Mouse (Mus musculus) stomach, postnatal 0 days (tissue): ENCODE measurements around the gene Ehmt2. TPM values are rescaled to one million over a fixed set of nuclear protein-coding genes. Genes with fewer than 3 reads are reported as not detected.
"Not testable (repeated sequence)": the region's sequence is repeated elsewhere in the genome, so short reads cannot be mapped to it uniquely, and the experiment has no call there.

Source experiments
- ATAC-seq: fragments of 200-750 bp; cut with Nextera tagmentation; 2 replicates; pipeline ENCODE4 v1.8.0; 2017; ENCODE audit not compliant: low FRiP score, low TSS enrichment
- DNase-seq: peaks from one replicate; pipeline ENCODE4 v3.0.0-alpha.2; 2016; ENCODE audit warnings: low spot score
- H3K27ac ChIP-seq: fragments of 300-500 bp; sonication (generic); replicated peaks from 2 replicates; pipeline ENCODE4 v1.5.1; 2014; ENCODE audit warnings: mild to moderate bottlenecking, control low read depth
- H3K27me3 ChIP-seq: fragments of 300-500 bp; sonication (generic); 2 replicates; pipeline ENCODE4 v1.6.1; 2014; ENCODE audit warnings: low read length; ENCODE audit not compliant: control insufficient read depth, insufficient read depth
- H3K36me3 ChIP-seq: fragments of 300-500 bp; sonication (generic); 2 replicates; pipeline ENCODE4 v1.6.1; 2014; ENCODE audit warnings: low read length, mixed read lengths; ENCODE audit not compliant: control insufficient read depth, insufficient read depth
- H3K4me1 ChIP-seq: fragments of 300-500 bp; sonication (generic); replicated peaks from 2 replicates; pipeline ENCODE4 v1.6.1; 2014; ENCODE audit warnings: antibody characterized with exemption; ENCODE audit not compliant: control insufficient read depth, insufficient read depth
- H3K4me2 ChIP-seq: fragments of 300-500 bp; sonication (generic); replicated peaks from 2 replicates; pipeline ENCODE4 v1.6.1; 2014; ENCODE audit warnings: low read depth, mild to moderate bottlenecking, control low read depth, moderate library complexity
- H3K4me3 ChIP-seq: fragments of 300-500 bp; sonication (generic); 2 replicates; pipeline ENCODE4 v1.5.1; 2014; ENCODE audit warnings: low read depth, low read length, control low read depth
- H3K9ac ChIP-seq: fragments of 300-500 bp; sonication (generic); 2 replicates; pipeline ENCODE4 v1.6.1; 2014; ENCODE audit warnings: mild to moderate bottlenecking, low read length, control low read depth, mixed read lengths
- H3K9me3 ChIP-seq: fragments of 300-500 bp; sonication (generic); 2 replicates; pipeline ENCODE4 v1.6.1; 2016; ENCODE audit warnings: low read length; ENCODE audit not compliant: control insufficient read depth
- CTCF ChIP-seq: IDR thresholded peaks from 2 replicates; pipeline ENCODE4 v1.5.1; 2016; ENCODE audit warnings: antibody characterized with exemption, low read depth, mild to moderate bottlenecking, moderate library complexity
- EP300 ChIP-seq: optimal IDR thresholded peaks from 2 replicates; pipeline ENCODE3; 2016; ENCODE audit warnings: antibody characterized with exemption
- WGBS: fragments of 180-500 bp; shearing (Covaris S2); extraction: QIAGEN DNeasy Blood & Tissue Kit; methylation state at CpG from one replicate; pipeline ENCODE4 v1.1.7; 2014; 5-methylcytosine and 5-hydroxymethylcytosine counted together
- polyA plus RNA-seq: library from polyadenylated mRNA; unstranded; fragments of >200 nt; fragmentation: Nextera tagmentation; extraction: Ambion mirVana; gene quantifications from 2 replicates; pipeline ENCODE4 v1.2.1, GENCODE M21; 2015

Ehmt2 gene
- polyA plus RNA-seq, 1 experiment from 2014 or later = 23.8 TPM

DNA sequence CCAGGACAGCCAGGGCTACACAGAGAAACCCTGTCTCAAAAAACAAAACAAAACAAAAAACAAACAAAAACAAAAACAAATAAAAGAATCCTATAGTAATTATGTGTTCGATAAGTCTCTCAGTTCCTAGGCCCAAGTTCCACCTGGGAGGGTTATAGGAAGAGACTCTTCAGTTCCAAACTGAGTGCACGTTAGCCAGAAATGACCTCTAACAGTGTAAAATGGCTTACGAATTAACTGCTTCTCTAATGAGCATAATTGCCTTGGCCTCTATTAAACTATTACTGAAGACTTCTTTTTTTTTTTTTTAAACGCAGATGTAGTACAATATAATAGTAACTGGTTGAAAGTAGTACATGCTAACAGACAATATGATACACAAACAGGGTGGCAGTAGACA, 55.6 kb downstream of the Ehmt2 start:
- DNase-seq (no peak), ATAC-seq (no peak)
- 90% methylated on average over 4 of the region's 4 CpGs for WGBS
- H3K9me3 ChIP-seq = no peaks in the 10 kb centered on the region
- no peak overlapping the region for H3K4me2 ChIP-seq
- no peaks in the 10 kb centered on the region for H3K27me3 ChIP-seq
- H3K27ac ChIP-seq = no peak overlapping the region
- TF ChIP-seq EP300 (no peak), CTCF (no peak)
- no peak overlapping the region for H3K4me3 ChIP-seq
- no peak overlapping the region for H3K9ac ChIP-seq
- 0 out of 2 replicates have a peak, but pooled peaks cover 7% of the 10 kb centered on the region for H3K36me3 ChIP-seq
- peaks cover 5% of the 10 kb centered on the region; the same call in 1 of the 2 replicates for H3K4me1 ChIP-seq

DNA sequence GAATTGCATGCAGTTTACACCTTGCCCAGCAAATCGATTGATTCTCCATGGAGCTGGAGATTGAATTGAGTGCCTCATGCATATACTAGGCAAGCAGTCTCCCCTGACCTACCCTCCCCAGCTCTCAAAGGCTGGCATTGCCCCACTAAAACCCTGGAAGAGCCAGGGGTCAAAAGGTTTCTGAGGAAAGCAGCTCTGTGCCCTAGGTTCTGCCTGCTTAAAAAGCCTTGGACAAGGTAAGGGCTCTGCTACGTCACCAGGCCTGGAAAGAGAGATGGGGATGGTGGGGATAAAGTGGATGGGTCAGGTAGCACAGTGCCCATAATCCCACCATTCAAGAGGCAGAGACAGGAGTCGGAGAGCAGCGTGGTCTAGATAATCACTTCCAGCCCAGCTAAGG, 56.6 kb downstream of the Ehmt2 start:
- no peak for TF ChIP-seq CTCF
- ATAC-seq (no peak), DNase-seq (no peak)
- WGBS = 83% methylated on average over 4 of the region's 4 CpGs
- Histone ChIP-seq H3K9me3 (no peaks in the 10 kb centered on the region), H3K36me3 (0 out of 2 replicates have a peak, but pooled peaks cover 5% of the 10 kb centered on the region), H3K4me1 (peaks cover 5% of the 10 kb centered on the region; the same call in 1 of the 2 replicates), H3K4me2 (no peak overlapping the region), H3K27me3 (no peaks in the 10 kb centered on the region), H3K4me3 (no peak overlapping the region), H3K9ac (no peak overlapping the region), H3K27ac (no peak overlapping the region)

DNA sequence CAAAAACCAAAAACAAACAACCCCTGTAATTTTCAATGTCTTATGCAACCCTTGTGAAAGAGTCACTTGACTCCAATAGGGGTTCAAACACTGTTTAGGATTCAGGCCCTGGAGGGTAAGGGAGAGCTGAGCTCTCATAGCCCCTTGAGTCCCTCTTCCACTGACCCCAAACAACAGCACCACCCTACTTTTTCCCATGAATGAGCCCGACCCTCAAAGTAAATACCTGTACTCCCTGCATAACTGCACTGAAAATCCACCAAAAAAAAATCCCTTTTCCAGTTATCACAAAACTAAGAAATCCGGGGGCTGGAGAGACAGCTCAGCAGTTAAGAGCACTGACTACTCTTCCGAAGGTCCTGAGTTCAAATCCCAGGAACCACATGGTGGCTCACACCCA, 57.6 kb downstream of the Ehmt2 start:
- Histone ChIP-seq H3K4me3 (no peak overlapping the region), H3K9me3 (no peaks in the 10 kb centered on the region), H3K9ac (no peak overlapping the region), H3K36me3 (no peaks in the 10 kb centered on the region), H3K4me2 (no peak overlapping the region), H3K27ac (no peak overlapping the region), H3K27me3 (no peaks in the 10 kb centered on the region), H3K4me1 (0 out of 2 replicates have a peak, but pooled peaks cover 3% of the 10 kb centered on the region)
- ATAC-seq = no peak
- 74% methylated on average over 3 of the region's 3 CpGs for WGBS
- TF ChIP-seq CTCF = no peak
- no peak for TF ChIP-seq EP300
- no peak for DNase-seq

DNA sequence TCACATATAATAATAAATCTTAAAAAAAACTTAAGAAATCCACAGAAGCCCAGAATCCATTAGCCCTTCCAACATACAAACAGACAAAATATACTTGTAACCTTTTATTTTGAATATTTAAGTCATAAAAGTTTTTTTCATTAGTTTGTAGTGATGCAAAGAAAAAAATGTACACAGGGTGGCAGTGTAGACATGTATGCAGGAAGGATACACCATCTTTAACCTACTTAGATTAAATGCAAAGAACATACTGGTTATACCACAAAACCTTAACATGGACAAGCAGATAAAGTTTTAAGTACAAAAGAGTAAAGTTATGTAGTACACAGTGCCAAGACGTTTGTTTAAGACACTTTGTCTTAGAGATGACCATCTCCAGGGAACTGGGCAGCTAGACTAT, 58.1 kb downstream of the Ehmt2 start:
- TF ChIP-seq CTCF (peak; percentile 81), EP300 (no peak)
- H3K36me3 ChIP-seq = no peaks in the 10 kb centered on the region
- 31% methylated on average over 1 of the region's 1 CpGs for WGBS
- no peaks in the 10 kb centered on the region for H3K9me3 ChIP-seq
- no peak overlapping the region for H3K27ac ChIP-seq
- no peak overlapping the region for H3K9ac ChIP-seq
- ATAC-seq (no peak), DNase-seq (no peak)
- H3K4me3 ChIP-seq = no peak overlapping the region
- 0 out of 2 replicates have a peak, but pooled peaks cover under 1% of the 10 kb centered on the region for H3K4me1 ChIP-seq
- H3K4me2 ChIP-seq = no peak overlapping the region
- no peaks in the 10 kb centered on the region for H3K27me3 ChIP-seq

DNA sequence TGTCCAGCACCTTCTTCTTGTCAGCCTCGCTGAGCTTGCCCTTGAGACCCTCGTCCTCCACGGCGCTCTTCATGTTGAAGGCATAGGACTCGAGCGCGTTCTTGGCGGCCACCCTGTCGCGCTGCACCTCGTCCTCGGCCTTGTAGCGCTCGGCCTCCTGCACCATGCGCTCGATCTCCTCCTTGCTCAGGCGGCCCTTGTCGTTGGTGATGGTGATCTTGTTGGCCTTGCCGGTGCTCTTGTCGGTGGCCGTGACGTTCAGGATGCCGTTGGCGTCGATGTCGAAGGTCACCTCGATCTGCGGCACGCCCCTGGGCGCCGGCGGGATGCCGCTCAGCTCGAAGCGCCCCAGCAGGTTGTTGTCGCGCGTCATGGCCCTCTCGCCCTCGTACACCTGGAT, 59.0 kb downstream of the Ehmt2 start:
- not testable (repeated sequence) for DNase-seq, H3K4me1 ChIP-seq, H3K36me3 ChIP-seq, H3K9me3 ChIP-seq, ATAC-seq, H3K27ac ChIP-seq, H3K27me3 ChIP-seq, H3K9ac ChIP-seq
- H3K4me3 ChIP-seq = 0 out of 2 replicates have a peak overlapping the region, but pooled peaks have one; percentile 10
- H3K4me2 ChIP-seq = peak overlapping the region; percentile 23; the same call in 1 of the 2 replicates
- 24% methylated on average over 29 of the region's 40 CpGs for WGBS

DNA sequence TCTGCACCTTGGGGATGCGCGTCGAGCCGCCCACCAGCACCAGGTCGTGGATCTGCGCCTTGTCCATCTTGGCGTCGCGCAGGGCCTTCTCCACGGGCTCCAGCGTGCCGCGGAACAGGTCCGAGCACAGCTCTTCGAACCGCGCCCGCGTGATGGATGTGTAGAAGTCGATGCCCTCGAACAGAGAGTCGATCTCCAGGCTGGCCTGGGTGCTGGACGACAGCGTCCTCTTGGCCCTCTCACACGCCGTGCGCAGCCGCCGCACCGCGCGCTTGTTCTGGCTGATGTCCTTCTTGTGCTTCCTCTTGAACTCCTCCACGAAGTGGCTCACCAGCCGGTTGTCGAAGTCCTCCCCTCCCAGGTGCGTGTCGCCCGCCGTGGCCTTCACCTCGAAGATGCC, 59.7 kb downstream of the Ehmt2 start:
- WGBS = 19% methylated on average over 10 of the region's 40 CpGs
- not testable (repeated sequence) for H3K4me3 ChIP-seq, H3K27ac ChIP-seq, H3K27me3 ChIP-seq, DNase-seq, H3K4me1 ChIP-seq, H3K9ac ChIP-seq, H3K36me3 ChIP-seq, H3K4me2 ChIP-seq, ATAC-seq, H3K9me3 ChIP-seq

DNA sequence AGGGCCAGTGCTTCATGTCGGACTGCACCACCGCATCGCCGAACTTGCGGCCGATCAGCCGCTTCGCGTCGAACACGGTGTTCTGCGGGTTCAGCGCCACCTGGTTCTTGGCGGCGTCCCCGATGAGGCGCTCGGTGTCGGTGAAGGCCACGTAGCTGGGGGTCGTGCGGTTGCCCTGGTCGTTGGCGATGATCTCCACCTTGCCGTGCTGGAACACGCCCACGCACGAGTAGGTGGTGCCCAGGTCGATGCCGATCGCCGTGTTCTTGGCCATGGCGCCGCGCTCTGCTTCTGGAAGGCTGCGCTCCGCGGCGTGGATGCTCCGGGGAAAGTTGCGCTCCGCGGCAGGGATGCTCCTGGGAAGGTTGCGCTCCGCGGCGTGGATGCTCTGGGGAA, 60.5 kb downstream of the Ehmt2 start:
- ATAC-seq = peak; percentile 42

DNA sequence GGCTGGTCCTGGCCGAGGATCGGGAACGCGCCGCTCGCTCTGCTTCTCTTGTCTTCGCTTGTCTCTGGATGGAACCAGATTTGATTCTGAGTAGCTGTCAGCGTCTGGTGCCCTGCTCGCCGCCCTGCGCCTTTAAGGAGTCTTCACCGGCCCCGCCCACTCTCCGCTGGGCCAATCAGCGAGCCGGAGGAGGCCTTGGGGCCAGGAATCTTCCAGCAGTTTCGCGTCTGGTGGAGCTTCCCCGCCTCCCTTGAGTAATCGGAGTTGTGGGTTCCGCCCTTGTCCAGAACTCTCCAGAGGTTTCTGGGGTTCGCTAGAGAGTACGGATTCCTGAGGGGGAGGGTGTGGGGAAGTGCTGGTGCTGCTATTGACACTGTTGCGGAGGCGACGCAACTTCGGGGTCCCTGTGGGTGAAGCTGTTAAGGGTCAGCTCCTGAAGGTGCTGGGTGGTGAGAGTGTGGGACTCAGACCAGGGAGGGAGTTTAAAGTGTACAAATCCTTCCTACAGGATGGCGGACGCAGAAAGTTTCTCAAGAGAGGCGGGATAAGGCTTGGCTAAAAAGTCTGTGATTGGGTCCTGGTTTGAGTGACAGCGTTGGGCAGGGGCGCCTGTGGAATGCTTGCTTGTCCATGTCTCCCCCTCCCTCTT, 61.0 kb downstream of the Ehmt2 start, which contains the start of gene Hspa1b:
TSS of gene Hspa1b (minus strand) at position 109 of the 649 bp plus-strand sequence.
- peak within 1 kb of the TSS; percentile 68 for H3K9ac ChIP-seq
- peak; percentile 93 for ATAC-seq
- H3K4me1 ChIP-seq, H3K36me3 ChIP-seq, H3K27me3 ChIP-seq, H3K9me3 ChIP-seq: not testable (repeated sequence)
- WGBS = under 1% methylated on average over 26 of the region's 32 CpGs
- peak within 1 kb of the TSS; percentile 98 for H3K27ac ChIP-seq
- H3K4me3 ChIP-seq = peak within 1 kb of the TSS; percentile 51
- DNase-seq = peak; percentile 79
- peak within 1 kb of the TSS; percentile 68 for H3K4me2 ChIP-seq

More for the DNA sequence above, 60.5 kb downstream of the Ehmt2 start:
- not testable (repeated sequence) for H3K9ac ChIP-seq, H3K9me3 ChIP-seq, H3K27me3 ChIP-seq, H3K27ac ChIP-seq, DNase-seq, H3K4me1 ChIP-seq, H3K36me3 ChIP-seq
- Histone ChIP-seq H3K4me3 (peak overlapping the region; percentile 30), H3K4me2 (peak overlapping the region; percentile 40)
- 0% methylated on average over 19 of the region's 47 CpGs for WGBS
